Mouse (Mus musculus) c-Kit-positive CD71-positive TER-119-negative erythroid progenitor cells, embryonic 14.5 days (primary cell): ENCODE data around the gene Ncbp1.
A peak's percentile ranks its signal among the peaks of the same experiment; 100 is the strongest.

Experiments
- DNase-seq: peaks from one replicate; pipeline ENCODE4 v3.0.0-alpha.2; 2013; ENCODE audit warnings: low read depth

Ncbp1 gene

DNA sequence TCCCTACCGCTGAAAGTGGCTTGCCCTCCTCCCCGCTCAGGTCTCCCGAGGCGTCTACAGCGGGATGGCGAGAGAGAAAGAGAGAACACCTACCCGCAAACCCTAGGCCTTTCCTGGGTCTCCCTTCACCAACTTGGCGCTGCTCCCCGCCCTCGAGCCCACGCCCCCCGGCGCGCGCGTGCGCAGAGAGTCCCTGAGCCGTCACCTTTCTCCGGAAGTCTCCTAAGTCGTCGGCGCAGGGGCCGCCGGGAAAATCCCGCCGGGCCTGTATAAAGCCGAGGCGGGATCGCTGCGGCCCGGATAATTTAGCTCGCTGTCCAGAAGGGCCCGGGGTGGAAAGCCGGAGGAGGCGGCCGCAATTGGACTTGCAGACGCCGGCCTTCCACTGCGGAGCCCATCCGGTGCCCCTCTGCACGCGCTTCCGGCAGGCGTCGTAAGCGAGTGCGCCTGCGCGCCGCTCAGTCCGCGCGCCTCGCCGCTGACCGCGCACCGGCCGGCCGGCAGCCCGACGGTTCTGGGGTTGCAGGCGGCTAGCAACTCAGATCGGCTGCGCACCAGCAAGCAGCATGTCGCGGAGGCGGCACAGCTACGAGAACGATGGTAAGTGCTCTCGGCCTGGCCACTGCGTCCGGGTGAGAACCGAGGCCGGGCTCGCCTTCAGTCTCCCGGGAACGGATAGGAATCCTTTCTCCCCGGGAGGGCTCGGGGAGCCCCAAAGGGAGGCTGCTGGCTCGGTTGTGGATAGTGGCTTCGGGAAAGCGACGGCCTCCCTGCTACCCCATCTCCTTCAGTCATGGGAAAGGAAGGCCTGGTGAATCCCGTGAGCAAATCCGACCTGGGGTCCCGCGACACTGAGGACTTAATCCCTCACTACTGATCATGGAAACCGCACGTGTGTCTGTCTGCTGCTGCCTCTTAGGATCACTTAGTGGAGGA lies at the start of gene Ncbp1, which contains the start of gene Tstd2:
Gene Ncbp1, plus strand, starts transcription at position 327 of the 936 bp plus-strand sequence.
Gene Tstd2, minus strand, starts transcription at position 408 of the 936 bp plus-strand sequence.
- peak; percentile 88 for DNase-seq

- DNase-seq, result no peak
These were observed 48.8 kb upstream of the Ncbp1 start for GRCm38 (mm10) chr4:46089524-46090125.

DNA sequence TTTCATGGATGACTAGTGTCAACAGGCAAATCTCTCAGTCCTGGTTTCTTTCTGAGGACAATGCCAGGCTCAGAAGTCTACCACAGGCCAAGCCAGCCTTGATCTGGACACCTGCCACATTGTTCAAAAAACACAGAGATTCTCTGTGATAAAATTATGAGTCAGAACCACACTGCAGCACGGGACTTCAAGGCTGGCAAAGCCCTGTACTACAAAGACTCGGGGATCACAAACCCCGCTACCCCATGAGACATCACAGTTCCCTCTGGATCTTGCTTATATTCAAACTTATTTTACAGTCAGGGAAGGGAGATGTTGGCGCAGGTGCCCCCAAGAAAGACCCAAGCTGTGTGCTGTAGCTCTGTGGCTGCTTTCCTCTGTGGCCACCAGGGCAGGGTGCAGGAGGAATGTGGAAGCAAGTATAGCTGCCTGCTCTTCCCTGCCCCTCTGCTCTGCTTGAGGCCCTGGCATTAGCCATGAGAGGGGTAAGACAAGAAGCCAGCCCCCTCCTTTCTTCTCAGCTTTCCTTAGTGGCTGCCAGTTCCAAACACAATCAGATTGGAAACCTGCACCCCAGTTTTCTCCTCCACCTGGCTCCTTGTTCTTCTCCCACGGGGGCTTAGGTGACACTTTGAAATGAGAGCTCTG lies 45.9 kb upstream of the Ncbp1 start:
- DNase-seq, result no peak

DNA sequence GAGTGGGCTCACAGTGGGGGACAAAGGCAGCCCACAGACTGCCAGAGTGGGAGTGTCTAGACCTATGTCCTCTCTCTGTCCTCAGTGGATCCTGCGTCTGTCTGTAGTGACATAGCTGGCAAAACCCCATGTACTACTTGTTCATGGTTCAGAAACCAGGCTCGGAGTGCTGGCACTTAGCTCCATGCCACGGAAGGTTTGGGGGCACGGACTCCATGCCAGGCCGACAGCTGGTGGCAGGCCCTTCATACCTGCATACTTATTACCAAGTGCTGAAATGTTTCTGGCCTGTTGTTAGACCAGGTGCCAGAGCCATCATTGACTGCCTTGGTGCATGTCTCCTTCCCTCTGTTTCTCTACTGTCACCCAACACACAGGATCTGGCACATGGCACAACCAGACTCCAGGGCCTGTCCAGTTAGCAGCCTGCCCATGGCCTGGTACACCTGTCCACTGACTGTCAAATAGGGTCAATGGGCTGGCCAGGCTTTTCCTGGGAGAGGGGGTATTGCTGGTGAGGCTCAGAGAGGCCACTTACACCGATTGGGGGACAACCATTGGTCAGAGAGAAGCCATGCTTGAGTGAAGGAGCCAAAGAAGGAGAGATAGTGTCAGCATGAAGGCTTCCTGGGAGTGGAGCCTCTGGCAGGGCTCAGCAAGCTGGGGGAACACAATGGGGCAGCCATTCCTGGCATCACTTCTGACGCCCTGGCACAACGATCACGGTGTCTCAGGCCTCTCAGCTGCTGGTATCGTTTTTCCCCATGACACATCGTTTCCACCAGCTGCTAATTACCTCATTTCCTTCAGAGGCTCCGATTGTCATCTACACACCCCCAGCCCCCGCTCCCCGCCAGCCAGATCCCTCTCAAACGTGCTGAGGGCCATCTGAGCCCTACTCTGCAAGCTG lies 43.2 kb upstream of the Ncbp1 start:
- no peak for DNase-seq

- DNase-seq, result no peak
These were observed 42.6 kb upstream of the Ncbp1 start for GRCm38 (mm10) chr4:46095826-46096159.

GRCm38 (mm10) chr4:46096546-46096945 lies 41.9 kb upstream of the Ncbp1 start:
- DNase-seq, result no peak

DNA sequence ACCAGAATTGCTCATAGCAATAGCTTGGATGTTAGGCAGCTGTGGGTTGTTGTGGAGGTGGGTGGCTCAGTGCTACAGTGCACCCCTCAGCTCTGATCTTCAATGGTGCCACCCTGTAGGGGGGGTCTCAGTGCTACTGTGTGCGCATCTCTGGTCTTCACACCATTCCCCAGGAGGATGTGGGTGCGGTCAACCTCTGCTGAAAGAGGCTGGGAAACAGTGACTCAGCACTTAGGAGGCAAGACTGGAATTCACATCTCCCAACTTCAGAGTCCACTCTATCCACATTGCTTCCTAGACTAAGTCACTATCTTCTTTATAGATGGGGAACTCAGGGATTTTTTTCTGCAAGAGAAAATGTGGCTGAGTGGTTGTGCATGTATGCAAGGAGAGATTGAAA lies 40.8 kb upstream of the Ncbp1 start:
- DNase-seq, result no peak

GRCm38 (mm10) chr4:46099132-46099531 lies 39.3 kb upstream of the Ncbp1 start:
- DNase-seq, result no peak

DNA sequence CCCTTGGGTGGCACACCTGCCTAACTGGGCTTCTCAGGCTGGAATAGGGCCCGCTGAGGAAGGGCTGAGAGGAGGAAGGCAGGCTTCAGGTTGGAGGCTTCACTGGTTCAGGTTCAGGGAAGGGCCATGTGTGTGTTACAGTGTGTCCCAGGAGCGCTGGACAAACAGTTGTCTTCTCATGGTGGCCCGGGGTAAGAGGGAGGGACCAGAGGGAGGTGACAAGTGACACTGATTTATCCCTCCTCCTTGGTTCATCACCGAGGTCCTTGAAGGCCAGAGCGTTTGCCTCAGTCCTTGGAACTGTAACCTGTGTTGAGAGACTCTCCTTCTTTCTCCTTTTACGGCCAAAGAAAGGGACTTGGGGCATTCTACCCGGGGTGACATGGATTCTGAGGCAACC lies 37.9 kb upstream of the Ncbp1 start:
- no peak for DNase-seq

GRCm38 (mm10) chr4:46101211-46101711 lies 37.2 kb upstream of the Ncbp1 start:
- no peak for DNase-seq

GRCm38 (mm10) chr4:46102078-46102769 lies 36.2 kb upstream of the Ncbp1 start:
- no peak for DNase-seq

DNA sequence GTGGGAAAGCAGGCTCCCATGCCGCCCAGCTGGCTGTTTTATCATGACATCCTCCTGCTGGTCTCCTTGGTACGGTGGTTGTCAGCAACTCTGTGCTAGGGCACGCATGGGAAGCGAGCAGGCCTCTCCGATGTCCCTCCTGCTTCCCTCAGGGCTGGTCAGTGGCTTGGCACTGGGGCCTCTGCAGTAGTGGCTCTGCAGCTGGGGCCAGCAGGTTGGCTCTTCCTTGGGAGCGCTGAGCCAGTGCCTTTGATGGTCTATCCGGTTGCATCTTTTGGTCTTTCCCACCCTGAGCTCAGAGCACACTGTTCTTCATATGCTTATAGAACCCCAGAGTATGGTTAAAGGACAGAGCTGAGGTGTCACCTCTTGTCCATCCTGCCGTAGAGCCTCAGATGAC lies 28.3 kb upstream of the Ncbp1 start:
- DNase-seq, result no peak

GRCm38 (mm10) chr4:46111361-46111760 lies 27.1 kb upstream of the Ncbp1 start:
- no peak for DNase-seq

- no peak for DNase-seq
These were observed 23.1 kb upstream of the Ncbp1 start for GRCm38 (mm10) chr4:46115308-46115707.

DNA sequence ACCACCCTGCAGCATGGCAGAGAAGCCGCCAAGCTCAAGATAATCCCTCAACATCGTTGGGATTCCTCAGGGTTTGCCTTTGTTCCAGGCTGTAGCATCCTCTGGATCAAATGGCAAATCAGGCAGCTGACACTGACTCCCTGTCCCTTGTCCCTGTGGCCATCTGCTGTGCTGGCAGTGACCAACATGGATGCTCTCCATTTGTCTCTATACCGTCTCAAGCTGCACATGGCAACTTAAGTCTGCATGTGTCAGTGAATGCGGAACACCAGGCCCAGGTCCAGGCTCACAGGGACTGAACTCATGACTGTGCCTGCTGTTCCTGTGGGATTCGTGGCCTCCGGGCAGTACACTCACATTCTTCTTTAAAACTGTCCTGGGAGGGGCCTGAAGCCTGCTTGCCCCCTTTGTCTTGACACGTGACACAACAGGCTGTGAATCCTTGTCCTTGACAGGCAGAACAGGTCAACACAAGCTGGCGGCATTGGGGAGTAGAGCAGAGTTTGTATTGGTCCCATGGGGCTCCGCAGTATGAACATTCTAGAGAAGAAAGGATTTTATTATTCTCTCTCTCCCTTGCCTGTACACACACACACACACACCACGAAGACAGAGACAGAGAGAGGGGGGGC lies 21.8 kb upstream of the Ncbp1 start:
- DNase-seq, result no peak

DNA sequence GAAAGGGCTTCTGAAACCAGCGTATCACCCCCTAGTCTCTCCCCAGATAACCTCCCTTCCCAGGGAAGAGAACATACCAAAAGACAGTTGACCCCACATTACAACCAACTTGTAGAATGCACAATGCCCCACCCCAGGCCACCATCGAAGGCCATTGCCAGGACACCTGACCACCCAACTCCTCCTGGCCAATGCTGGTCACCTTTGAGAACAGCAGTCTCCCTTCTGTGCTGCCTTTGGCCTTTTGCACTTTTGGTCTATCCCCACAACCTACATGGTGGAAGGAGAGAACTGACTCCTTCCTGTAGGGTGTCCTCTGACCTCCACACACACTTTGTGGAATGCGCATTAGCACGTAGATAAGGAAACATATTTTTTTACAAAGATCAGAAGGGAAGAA lies 20.9 kb upstream of the Ncbp1 start:
- DNase-seq, result no peak

GRCm38 (mm10) chr4:46119514-46120094 lies 18.8 kb upstream of the Ncbp1 start:
- no peak for DNase-seq

DNA sequence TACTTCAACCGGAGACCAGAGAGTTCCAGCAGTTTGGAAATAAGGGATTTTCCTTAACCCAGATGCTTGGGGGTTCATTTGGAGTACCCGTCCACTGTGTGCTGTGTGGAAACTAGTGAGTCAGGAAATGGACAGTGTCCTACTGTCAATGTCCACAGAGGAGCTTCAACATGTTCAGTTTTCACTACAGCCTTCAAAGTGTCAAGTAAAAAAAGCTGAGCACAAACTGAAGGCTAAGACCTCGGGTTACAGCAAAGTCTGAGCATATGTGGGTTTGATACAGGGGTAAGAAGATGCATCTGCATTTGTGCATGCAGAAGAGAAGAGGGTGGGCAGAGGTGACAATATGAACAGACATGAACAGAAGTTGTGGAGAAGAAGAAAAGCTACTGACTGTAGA lies 17.6 kb upstream of the Ncbp1 start:
- no peak for DNase-seq

DNA sequence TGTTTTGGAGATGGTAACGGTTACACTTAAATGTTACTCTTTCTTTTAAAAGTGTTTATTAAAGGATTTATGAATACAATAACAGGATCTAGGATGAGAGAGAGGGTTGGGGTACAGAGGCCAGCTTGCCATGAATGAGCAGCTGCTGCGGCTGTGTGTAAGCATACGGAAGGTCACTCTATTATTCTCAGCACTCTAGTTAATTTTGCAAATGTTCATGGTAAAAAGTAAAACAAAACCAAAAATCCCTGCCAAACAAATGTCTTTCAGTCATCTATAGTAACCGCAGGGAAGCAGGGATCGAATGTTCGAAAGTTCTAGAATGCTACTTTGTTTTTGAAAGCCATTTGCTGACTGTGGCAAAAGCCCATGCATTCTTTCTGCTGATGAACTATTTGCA lies 15.1 kb upstream of the Ncbp1 start:
- no peak for DNase-seq

GRCm38 (mm10) chr4:46126541-46126940 lies 11.9 kb upstream of the Ncbp1 start:
- DNase-seq, result peak; percentile 61
